Mouse (Mus musculus) liver, adult 2 months (tissue): Measurements from ENCODE around the gene Ndufs7.

Experiments used
- CTCF ChIP-seq: fragments of 200-500 bp; IDR thresholded peaks from 2 replicates; pipeline ENCODE4 v1.5.1; 2011; ENCODE audit warnings: low read depth, low read length, control low read depth
- POLR2A ChIP-seq: fragments of 200-500 bp; IDR thresholded peaks from 2 replicates; pipeline ENCODE4 v1.6.1; 2011; ENCODE audit warnings: low read length, control low read depth; ENCODE audit not compliant: insufficient read depth; ENCODE audit errors: extremely low read depth

- no peak for TF ChIP-seq CTCF
- TF ChIP-seq POLR2A = no peak
These were observed 24.9 kb downstream of the Ndufs7 start for GRCm38 (mm10) chr10:80273847-80274246.
